In the genomic region with DNA sequence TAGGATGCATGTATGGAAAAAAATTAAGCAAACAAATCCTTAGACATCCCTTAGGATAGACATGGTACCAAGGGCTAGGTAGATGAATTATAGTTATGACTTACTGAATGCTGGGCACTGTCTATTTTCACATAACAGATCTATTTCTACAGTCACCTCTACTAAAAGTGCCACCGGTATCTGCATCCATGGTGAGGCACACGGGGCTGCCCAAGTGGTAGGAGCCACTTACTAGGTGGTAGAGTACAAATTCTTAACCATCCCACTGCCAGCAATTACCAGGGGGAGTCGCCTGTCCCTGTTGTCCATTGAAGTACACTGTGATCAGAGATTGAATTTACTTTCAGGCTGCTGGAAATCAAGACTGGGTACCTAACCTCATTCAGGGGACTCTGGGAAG, we compare ENCODE assay signal across 11 mouse cellular contexts. TPM values are rescaled to one million over a fixed set of nuclear protein-coding genes. Genes with fewer than 3 reads are reported as not detected.
DNase-seq lines count a peak whose midpoint lies in the region; ATAC-seq lines count a peak whose summit lies in the region.
"Had no signal": no experiment of that assay in that cellular context is flagged by ENCODE, and none has a peak within 500 bp of the region (broad histone marks: within the 10 kb centered on the region; RNA-seq: fewer than 3 reads in every experiment).

No protein-coding gene starts in this region.

- WGBS in hindbrain, embryonic 15.5 days, result 85% methylated on average over 3 of the region's 3 CpGs
- WGBS in hindbrain, embryonic 10.5 days, result 91% methylated on average over 3 of the region's 3 CpGs
- 86% methylated on average over 3 of the region's 3 CpGs for WGBS in midbrain, embryonic 16.5 days
- WGBS in midbrain, embryonic 14.5 days, result 89% methylated on average over 3 of the region's 3 CpGs
- 82% methylated on average over 3 of the region's 3 CpGs for WGBS in intestine, embryonic 16.5 days
- 78% methylated on average over 3 of the region's 3 CpGs for WGBS in stomach, embryonic 16.5 days

- no peak overlapping the region for H3K4me3 ChIP-seq in hindbrain, embryonic 15.5 days
- H3K4me3 ChIP-seq in hindbrain, embryonic 10.5 days, result no peak overlapping the region
- no peak overlapping the region for H3K4me3 ChIP-seq in midbrain, embryonic 16.5 days (ENCODE audit: low read depth, low read length)
- no peak overlapping the region for H3K4me3 ChIP-seq in midbrain, embryonic 14.5 days (replicated peaks; ENCODE audit: low read depth, low read length)
- peak overlapping the region; percentile 30 for H3K4me3 ChIP-seq in intestine, embryonic 16.5 days (ENCODE audit: low read length)
- peak overlapping the region; percentile 21 for H3K4me3 ChIP-seq in stomach, embryonic 16.5 days (replicated peaks; ENCODE audit: low read length)

- H3K4me1 ChIP-seq in hindbrain, embryonic 15.5 days (replicated peaks), result peaks cover 12% of the 10 kb centered on the region
- peaks cover 13% of the 10 kb centered on the region for H3K4me1 ChIP-seq in hindbrain, embryonic 10.5 days (replicated peaks)
- peaks cover 6% of the 10 kb centered on the region for H3K4me1 ChIP-seq in midbrain, embryonic 16.5 days (ENCODE audit: control insufficient read depth, insufficient read depth, low read length)
- H3K4me1 ChIP-seq in midbrain, embryonic 14.5 days (ENCODE audit: control insufficient read depth, insufficient read depth, low read length), result peaks cover 5% of the 10 kb centered on the region
- H3K4me1 ChIP-seq in intestine, embryonic 16.5 days (ENCODE audit: control insufficient read depth, insufficient read depth, low read length), result peaks cover 19% of the 10 kb centered on the region
- peaks cover 15% of the 10 kb centered on the region for H3K4me1 ChIP-seq in stomach, embryonic 16.5 days (ENCODE audit: control insufficient read depth, insufficient read depth, low read length)

- peak overlapping the region; percentile 89; the same call in 1 of the 2 replicates for H3K4me2 ChIP-seq in hindbrain, embryonic 15.5 days
- H3K4me2 ChIP-seq in midbrain, embryonic 16.5 days (ENCODE audit: low read length), result 0 out of 2 replicates have a peak overlapping the region, but pooled peaks have one; percentile 10
- no peak overlapping the region for H3K4me2 ChIP-seq in midbrain, embryonic 14.5 days (ENCODE audit: low read length)
- peak overlapping the region; percentile 48 for H3K4me2 ChIP-seq in intestine, embryonic 16.5 days (ENCODE audit: low read depth, low read length)
- peak overlapping the region; percentile 83; the same call in 1 of the 2 replicates for H3K4me2 ChIP-seq in stomach, embryonic 16.5 days (ENCODE audit: low read depth, low read length)

- no peak for ATAC-seq in hindbrain, embryonic 15.5 days (ENCODE audit: low FRiP score, low read depth)
- ATAC-seq in midbrain, embryonic 16.5 days, result no peak
- no peak for ATAC-seq in midbrain, embryonic 14.5 days (ENCODE audit: low FRiP score, low TSS enrichment)
- no peak for ATAC-seq in intestine, embryonic 16.5 days
- no peak for ATAC-seq in stomach, embryonic 16.5 days (ENCODE audit: insufficient read depth, low FRiP score)
- ATAC-seq: forebrain, embryonic 16.5 days had no signal

- no peak overlapping the region for H3K9ac ChIP-seq in hindbrain, embryonic 15.5 days
- H3K9ac ChIP-seq in midbrain, embryonic 16.5 days (ENCODE audit: low read depth, low read length), result no peak overlapping the region
- H3K9ac ChIP-seq in midbrain, embryonic 14.5 days (replicated peaks; ENCODE audit: low read length), result no peak overlapping the region
- peak overlapping the region; percentile 21; the same call in 1 of the 2 replicates for H3K9ac ChIP-seq in intestine, embryonic 16.5 days (ENCODE audit: low read depth, low read length)
- peak overlapping the region; percentile 44; the same call in 1 of the 2 replicates for H3K9ac ChIP-seq in stomach, embryonic 16.5 days (ENCODE audit: low read length)

- H3K9me3 ChIP-seq in hindbrain, embryonic 15.5 days, result no peaks in the 10 kb centered on the region
- H3K9me3 ChIP-seq in hindbrain, embryonic 10.5 days, result no peaks in the 10 kb centered on the region
- H3K9me3 ChIP-seq in midbrain, embryonic 16.5 days (replicated peaks; ENCODE audit: control insufficient read depth, low read length, poor library complexity, severe bottlenecking), result no peaks in the 10 kb centered on the region
- no peaks in the 10 kb centered on the region for H3K9me3 ChIP-seq in midbrain, embryonic 14.5 days (ENCODE audit: control insufficient read depth, low read length)
- H3K9me3 ChIP-seq in intestine, embryonic 16.5 days (ENCODE audit: control insufficient read depth, low read length), result no peaks in the 10 kb centered on the region
- H3K9me3 ChIP-seq in stomach, embryonic 16.5 days (replicated peaks; ENCODE audit: control insufficient read depth, low read length), result no peaks in the 10 kb centered on the region

- no peaks in the 10 kb centered on the region for H3K27me3 ChIP-seq in hindbrain, embryonic 15.5 days
- H3K27me3 ChIP-seq in hindbrain, embryonic 10.5 days (ENCODE audit: insufficient read depth, poor library complexity, severe bottlenecking), result peaks cover 23% of the 10 kb centered on the region
- H3K27me3 ChIP-seq in midbrain, embryonic 16.5 days (ENCODE audit: control insufficient read depth, insufficient read depth, low read depth, low read length), result no peaks in the 10 kb centered on the region
- no peaks in the 10 kb centered on the region for H3K27me3 ChIP-seq in midbrain, embryonic 14.5 days (ENCODE audit: control insufficient read depth, insufficient read depth, low read length)
- no peaks in the 10 kb centered on the region for H3K27me3 ChIP-seq in intestine, embryonic 16.5 days (replicated peaks; ENCODE audit: control insufficient read depth, insufficient read depth, low read length)
- no peaks in the 10 kb centered on the region for H3K27me3 ChIP-seq in stomach, embryonic 16.5 days (ENCODE audit: control insufficient read depth, insufficient read depth, low read length)

- H3K27ac ChIP-seq in hindbrain, embryonic 15.5 days (replicated peaks), result no peak overlapping the region
- H3K27ac ChIP-seq in hindbrain, embryonic 10.5 days, result no peak overlapping the region
- no peak overlapping the region for H3K27ac ChIP-seq in midbrain, embryonic 16.5 days (ENCODE audit: low read length)
- no peak overlapping the region for H3K27ac ChIP-seq in midbrain, embryonic 14.5 days (replicated peaks; ENCODE audit: low read depth, low read length)
- no peak overlapping the region for H3K27ac ChIP-seq in intestine, embryonic 16.5 days (ENCODE audit: low read length)
- H3K27ac ChIP-seq in stomach, embryonic 16.5 days (ENCODE audit: low read length), result no peak overlapping the region

- no peak for DNase-seq in hindbrain, embryonic 10.5 days (ENCODE audit: low spot score)
- DNase-seq in midbrain, embryonic 14.5 days, result no peak
- DNase-seq in ovary, adult 18-20 months (ENCODE audit: low spot score), result no peak
- DNase-seq: cerebellum, adult 11 months; heart, adult 18-20 months; kidney, postnatal 25 days had no signal

- H3K36me3 ChIP-seq in hindbrain, embryonic 15.5 days, result no peaks in the 10 kb centered on the region
- H3K36me3 ChIP-seq in hindbrain, embryonic 10.5 days, result peaks cover 5% of the 10 kb centered on the region; the same call in 1 of the 2 replicates
- no peaks in the 10 kb centered on the region for H3K36me3 ChIP-seq in midbrain, embryonic 16.5 days (ENCODE audit: control insufficient read depth, insufficient read depth, low read length)
- no peaks in the 10 kb centered on the region for H3K36me3 ChIP-seq in midbrain, embryonic 14.5 days (ENCODE audit: control insufficient read depth, insufficient read depth, low read length)
- H3K36me3 ChIP-seq in intestine, embryonic 16.5 days (ENCODE audit: control insufficient read depth, insufficient read depth, low read length), result 0 out of 2 replicates have a peak, but pooled peaks cover 2% of the 10 kb centered on the region
- H3K36me3 ChIP-seq in stomach, embryonic 16.5 days (ENCODE audit: control insufficient read depth, insufficient read depth, low read length), result no peaks in the 10 kb centered on the region

RNA-seq across cellular contexts. Expression of gene Ifngr1, which starts 1.5 kb away (rescaled TPM):
- 22.3 and 23.1 TPM in 2 replicates for polyA plus RNA-seq in hindbrain, embryonic 15.5 days (2015; fragmentation: Nextera tagmentation; extraction: Ambion mirVana)
- 29.8 and 33.5 TPM in 2 replicates for polyA plus RNA-seq in hindbrain, embryonic 10.5 days (2016; fragmentation: Nextera tagmentation; extraction: Ambion mirVana)
- polyA plus RNA-seq in midbrain, embryonic 16.5 days (2015; fragmentation: Nextera tagmentation; extraction: Ambion mirVana), result 19.4 and 20.0 TPM in 2 replicates
- polyA plus RNA-seq in midbrain, embryonic 14.5 days (2014; fragmentation: Nextera tagmentation; extraction: Ambion mirVana), result 16.6 and 23.9 TPM in 2 replicates
- 108 and 115 TPM in 2 replicates for polyA plus RNA-seq in intestine, embryonic 16.5 days (2015; fragmentation: Nextera tagmentation; extraction: Ambion mirVana)
- 75.3 and 79.8 TPM in 2 replicates for polyA plus RNA-seq in stomach, embryonic 16.5 days (2015; fragmentation: Nextera tagmentation; extraction: Ambion mirVana)

RNA-seq across cellular contexts. Expression of gene Il22ra2, which starts 28.5 kb away (rescaled TPM):
- polyA plus RNA-seq in hindbrain, embryonic 15.5 days (2015; fragmentation: Nextera tagmentation; extraction: Ambion mirVana), result not detected in 2 replicates
- polyA plus RNA-seq in hindbrain, embryonic 10.5 days (2016; fragmentation: Nextera tagmentation; extraction: Ambion mirVana), result not detected in 2 replicates
- not detected in 2 replicates for polyA plus RNA-seq in midbrain, embryonic 16.5 days (2015; fragmentation: Nextera tagmentation; extraction: Ambion mirVana)
- polyA plus RNA-seq in midbrain, embryonic 14.5 days (2014; fragmentation: Nextera tagmentation; extraction: Ambion mirVana), result not detected in 2 replicates
- polyA plus RNA-seq in intestine, embryonic 16.5 days (2015; fragmentation: Nextera tagmentation; extraction: Ambion mirVana), result not detected in 2 replicates
- polyA plus RNA-seq in stomach, embryonic 16.5 days (2015; fragmentation: Nextera tagmentation; extraction: Ambion mirVana), result not detected in 2 replicates
- polyA plus RNA-seq: forebrain, embryonic 16.5 days had no signal

Comparison
In these comparisons a context has a peak if more than half of its experiments do, and no peak if none do; other contexts are left out.
1. H3K4me3 ChIP-seq: peak in intestine, embryonic 16.5 days (single experiment) and stomach, embryonic 16.5 days (single experiment); none in hindbrain, embryonic 15.5 days (single experiment), hindbrain, embryonic 10.5 days (single experiment), midbrain, embryonic 16.5 days (single experiment) and midbrain, embryonic 14.5 days (single experiment).
2. H3K9ac ChIP-seq: peak in intestine, embryonic 16.5 days (single experiment) and stomach, embryonic 16.5 days (single experiment); none in hindbrain, embryonic 15.5 days (single experiment), midbrain, embryonic 16.5 days (single experiment) and midbrain, embryonic 14.5 days (single experiment).